Comparison of ENCODE assay signal across 7 mouse cellular contexts in the genomic region with DNA sequence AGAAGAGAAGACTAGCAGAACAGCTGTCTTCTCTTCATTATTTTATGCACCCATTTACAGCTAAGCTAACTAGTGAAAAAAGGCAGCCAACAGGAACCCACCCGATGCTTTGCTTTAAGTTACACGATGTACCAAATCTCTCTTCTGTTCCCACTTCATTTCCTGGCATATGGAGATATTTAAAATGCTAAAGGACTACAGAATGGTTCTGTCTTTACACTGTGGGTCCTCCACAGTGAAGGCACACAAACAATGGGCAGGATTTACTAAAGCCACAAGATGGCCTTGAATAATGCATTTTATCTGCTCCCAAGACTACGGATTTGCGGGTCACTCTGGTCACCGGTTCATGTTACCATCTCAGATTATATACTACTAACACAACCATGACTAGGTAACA. TPM values are rescaled to one million over a fixed set of nuclear protein-coding genes. Genes with fewer than 3 reads are reported as not detected.
DNase-seq lines count a peak whose midpoint lies in the region; ATAC-seq and TF ChIP-seq lines count a peak whose summit lies in the region.

No protein-coding gene starts in this region.

- no peak overlapping the region for H3K9ac ChIP-seq in stomach, embryonic 14.5 days (replicated peaks; ENCODE audit: low read depth, low read length)
- no peak overlapping the region for H3K9ac ChIP-seq in stomach, postnatal 0 days (ENCODE audit: low read length)
- no peak overlapping the region for H3K9ac ChIP-seq in limb, embryonic 14.5 days (ENCODE audit: low read depth, low read length, severe bottlenecking)

- no peaks in the 10 kb centered on the region for H3K9me3 ChIP-seq in stomach, embryonic 14.5 days (ENCODE audit: control insufficient read depth, low read depth, low read length)
- H3K9me3 ChIP-seq in stomach, postnatal 0 days (ENCODE audit: control insufficient read depth, low read length): no peaks in the 10 kb centered on the region
- H3K9me3 ChIP-seq in limb, embryonic 14.5 days (ENCODE audit: control insufficient read depth, low read length): no peaks in the 10 kb centered on the region

- no peak for TF ChIP-seq EP300 in stomach, postnatal 0 days (optimal IDR thresholded peaks at IDR 0.05)

- no peak for DNase-seq in stomach, postnatal 0 days (ENCODE audit: low spot score)
- DNase-seq in limb, embryonic 14.5 days (ENCODE audit: low spot score): no peak
- DNase-seq in urinary bladder, postnatal 25 days (ENCODE audit: low spot score): no peak
- no peak for DNase-seq in urinary bladder, adult 2 months (ENCODE audit: low spot score)
- DNase-seq in spleen, postnatal 14 days (ENCODE audit: low spot score in 2 of 2): no peak

- peak overlapping the region; percentile 88; the same call in 1 of the 2 replicates for H3K4me2 ChIP-seq in stomach, embryonic 14.5 days (replicated peaks; ENCODE audit: low read depth, low read length)
- no peak overlapping the region for H3K4me2 ChIP-seq in stomach, postnatal 0 days (replicated peaks; ENCODE audit: low read depth)
- H3K4me2 ChIP-seq in limb, embryonic 14.5 days (replicated peaks; ENCODE audit: low read depth, low read length, severe bottlenecking): peak overlapping the region; percentile 93; the same call in 1 of the 2 replicates

- no peaks in the 10 kb centered on the region for H3K27me3 ChIP-seq in stomach, embryonic 14.5 days (ENCODE audit: control insufficient read depth, insufficient read depth, low read length)
- no peaks in the 10 kb centered on the region for H3K27me3 ChIP-seq in stomach, postnatal 0 days (ENCODE audit: control insufficient read depth, insufficient read depth, low read length)
- no peaks in the 10 kb centered on the region for H3K27me3 ChIP-seq in limb, embryonic 14.5 days (ENCODE audit: control insufficient read depth, insufficient read depth, low read length)

- H3K4me1 ChIP-seq in stomach, embryonic 14.5 days (ENCODE audit: control insufficient read depth, insufficient read depth, low read length): peaks cover 5% of the 10 kb centered on the region; the same call in 1 of the 2 replicates
- 0 out of 2 replicates have a peak, but pooled peaks cover 2% of the 10 kb centered on the region for H3K4me1 ChIP-seq in stomach, postnatal 0 days (replicated peaks; ENCODE audit: control insufficient read depth, insufficient read depth)
- peaks cover 21% of the 10 kb centered on the region for H3K4me1 ChIP-seq in embryonic fibroblast, embryonic 13.5 days (ENCODE audit: control insufficient read depth, insufficient read depth, low read length)
- H3K4me1 ChIP-seq in limb, embryonic 14.5 days (ENCODE audit: control insufficient read depth, insufficient read depth, low read length): no peaks in the 10 kb centered on the region; the same call in 1 of the 2 replicates

- TF ChIP-seq CTCF in stomach, postnatal 0 days (IDR thresholded peaks at IDR 0.05; ENCODE audit: low read depth): no peak
- no peak for TF ChIP-seq CTCF in embryonic fibroblast, embryonic 13.5 days (IDR thresholded peaks at IDR 0.05; ENCODE audit: borderline replicate concordance, insufficient read depth, low read length)

- H3K36me3 ChIP-seq in stomach, embryonic 14.5 days (ENCODE audit: control insufficient read depth, insufficient read depth, low read length): no peaks in the 10 kb centered on the region
- H3K36me3 ChIP-seq in stomach, postnatal 0 days (ENCODE audit: control insufficient read depth, insufficient read depth, low read length): no peaks in the 10 kb centered on the region
- H3K36me3 ChIP-seq in limb, embryonic 14.5 days (ENCODE audit: control insufficient read depth, insufficient read depth, low read length): no peaks in the 10 kb centered on the region

- no peak for ATAC-seq in stomach, embryonic 14.5 days (ENCODE audit: insufficient number of reproducible peaks, insufficient read depth, low FRiP score, low read depth)
- no peak for ATAC-seq in stomach, postnatal 0 days (ENCODE audit: low FRiP score, low TSS enrichment)
- no peak for ATAC-seq in limb, embryonic 14.5 days (ENCODE audit: low FRiP score, low read depth)

- no peak for TF ChIP-seq POLR2A in embryonic fibroblast, embryonic 13.5 days (IDR thresholded peaks at IDR 0.05; ENCODE audit: low read depth, low read length)
- TF ChIP-seq POLR2A in limb, embryonic 14.5 days (IDR thresholded peaks at IDR 0.05; ENCODE audit: borderline replicate concordance, extremely low read depth, insufficient read depth, insufficient read length): no peak

- H3K4me3 ChIP-seq in stomach, embryonic 14.5 days (ENCODE audit: low read depth, low read length): peak overlapping the region; percentile 66; the same call in 1 of the 2 replicates
- H3K4me3 ChIP-seq in stomach, postnatal 0 days (ENCODE audit: low read depth, low read length): no peak overlapping the region
- peak overlapping the region; percentile 68 for H3K4me3 ChIP-seq in embryonic fibroblast, embryonic 13.5 days (ENCODE audit: insufficient read depth, low read length)
- peak overlapping the region; percentile 79 for H3K4me3 ChIP-seq in limb, embryonic 14.5 days (replicated peaks; ENCODE audit: low read length)

- 26% methylated on average over 5 of the region's 5 CpGs for WGBS in stomach, embryonic 14.5 days
- WGBS in stomach, postnatal 0 days: 29% methylated on average over 5 of the region's 5 CpGs
- WGBS in limb, embryonic 14.5 days: 25% methylated on average over 5 of the region's 5 CpGs

- H3K27ac ChIP-seq in stomach, embryonic 14.5 days (ENCODE audit: low read length): no peak overlapping the region
- H3K27ac ChIP-seq in stomach, postnatal 0 days (replicated peaks): no peak overlapping the region
- H3K27ac ChIP-seq in embryonic fibroblast, embryonic 13.5 days (ENCODE audit: insufficient read depth, low read length): no peak overlapping the region
- no peak overlapping the region for H3K27ac ChIP-seq in limb, embryonic 14.5 days (replicated peaks; ENCODE audit: low read depth, low read length)

RNA-seq across cellular contexts. Expression of a gene that starts 1.0 kb away (rescaled TPM):
- 3.5 and 4.6 TPM in 2 replicates for polyA plus RNA-seq in stomach, embryonic 14.5 days (2014; fragmentation: Nextera tagmentation; extraction: Ambion mirVana)
- polyA plus RNA-seq in stomach, postnatal 0 days (2015; fragmentation: Nextera tagmentation; extraction: Ambion mirVana): 1.4 TPM in 2 replicates
- polyA plus RNA-seq in embryonic fibroblast, embryonic 13.5 days (2011; ENCODE audit: insufficient read length, low read depth, missing spikeins): 4.5 TPM in 2 replicates
- polyA plus RNA-seq in limb, embryonic 14.5 days (2012; rRNA removed): 1.6 and 1.7 TPM in 2 replicates
- polyA plus RNA-seq in limb, embryonic 14.5 days (2014; fragmentation: Nextera tagmentation; extraction: Ambion mirVana): 2.3 and 2.7 TPM in 2 replicates
- polyA plus RNA-seq in urinary bladder, adult 2 months (2012; rRNA removed): 0.47 and 0.52 TPM in 2 replicates

RNA-seq across cellular contexts. Expression of a gene that starts 15.9 kb away (rescaled TPM):
- 67.5 and 71.9 TPM in 2 replicates for polyA plus RNA-seq in stomach, embryonic 14.5 days (2014; fragmentation: Nextera tagmentation; extraction: Ambion mirVana)
- polyA plus RNA-seq in stomach, postnatal 0 days (2015; fragmentation: Nextera tagmentation; extraction: Ambion mirVana): 36.3 and 38.8 TPM in 2 replicates
- polyA plus RNA-seq in embryonic fibroblast, embryonic 13.5 days (2011; ENCODE audit: insufficient read length, low read depth, missing spikeins): 46.7 and 46.9 TPM in 2 replicates
- polyA plus RNA-seq in limb, embryonic 14.5 days (2012; rRNA removed): 59.8 and 60.7 TPM in 2 replicates
- 61.9 and 64.8 TPM in 2 replicates for polyA plus RNA-seq in limb, embryonic 14.5 days (2014; fragmentation: Nextera tagmentation; extraction: Ambion mirVana)
- polyA plus RNA-seq in urinary bladder, adult 2 months (2012; rRNA removed): 39.3 and 45.1 TPM in 2 replicates

RNA-seq across cellular contexts. Expression of a gene that starts 39.5 kb away (rescaled TPM):
- polyA plus RNA-seq in stomach, embryonic 14.5 days (2014; fragmentation: Nextera tagmentation; extraction: Ambion mirVana): 56.5 and 68.4 TPM in 2 replicates
- polyA plus RNA-seq in stomach, postnatal 0 days (2015; fragmentation: Nextera tagmentation; extraction: Ambion mirVana): 34.6 and 35.4 TPM in 2 replicates
- 111 and 124 TPM in 2 replicates for polyA plus RNA-seq in embryonic fibroblast, embryonic 13.5 days (2011; ENCODE audit: insufficient read length, low read depth, missing spikeins)
- 60.9 and 70.0 TPM in 2 replicates for polyA plus RNA-seq in limb, embryonic 14.5 days (2012; rRNA removed)
- 49.9 and 51.6 TPM in 2 replicates for polyA plus RNA-seq in limb, embryonic 14.5 days (2014; fragmentation: Nextera tagmentation; extraction: Ambion mirVana)
- polyA plus RNA-seq in urinary bladder, adult 2 months (2012; rRNA removed): 77.4 and 86.8 TPM in 2 replicates
